Mouse (Mus musculus) kidney, postnatal 0 days (tissue): Measurements from ENCODE around the gene Xpo6. TPM values are rescaled to one million over a fixed set of nuclear protein-coding genes. Genes with fewer than 3 reads are reported as not detected.
A peak's percentile ranks its signal among the peaks of the same experiment; 100 is the strongest.

Experiments used
- ATAC-seq: fragments of 200-750 bp; cut with Nextera tagmentation; replicated peaks from 2 replicates; pipeline ENCODE4 v1.8.0; 2017; ENCODE audit warnings: low read depth, moderate number of reproducible peaks, moderate TSS enrichment, moderate library complexity; ENCODE audit not compliant: low FRiP score
- DNase-seq: peaks from one replicate; pipeline ENCODE4 v3.0.0-alpha.2; 2016; ENCODE audit warnings: low spot score
- H3K27ac ChIP-seq: fragments of 300-500 bp; sonication (generic); 2 replicates; pipeline ENCODE4 v1.5.1; 2014; ENCODE audit warnings: mild to moderate bottlenecking
- H3K27me3 ChIP-seq: fragments of 300-500 bp; sonication (generic); 2 replicates; pipeline ENCODE4 v1.6.1; 2014; ENCODE audit warnings: low read length, mixed read lengths; ENCODE audit not compliant: insufficient read depth
- H3K36me3 ChIP-seq: fragments of 300-500 bp; sonication (generic); 2 replicates; pipeline ENCODE4 v1.6.1; 2014; ENCODE audit warnings: low read length, mixed read lengths; ENCODE audit not compliant: insufficient read depth
- H3K4me1 ChIP-seq: fragments of 300-500 bp; sonication (generic); replicated peaks from 2 replicates; pipeline ENCODE4 v1.6.1; 2014; ENCODE audit warnings: antibody characterized with exemption, low read length, mixed read lengths; ENCODE audit not compliant: insufficient read depth
- H3K4me2 ChIP-seq: fragments of 300-500 bp; sonication (generic); 2 replicates; pipeline ENCODE4 v1.6.1; 2014; ENCODE audit warnings: mild to moderate bottlenecking, low read length, moderate library complexity, mixed read lengths
- H3K4me3 ChIP-seq: fragments of 300-500 bp; sonication (generic); replicated peaks from 2 replicates; pipeline ENCODE4 v1.5.1; 2014; ENCODE audit warnings: low read depth, low read length
- H3K9ac ChIP-seq: fragments of 300-500 bp; sonication (generic); 2 replicates; pipeline ENCODE4 v1.6.1; 2014; ENCODE audit warnings: low read depth, low read length
- H3K9me3 ChIP-seq: fragments of 300-500 bp; sonication (generic); replicated peaks from 2 replicates; pipeline ENCODE4 v1.6.1; 2016; ENCODE audit warnings: low read length, inconsistent platforms, mixed read lengths
- CTCF ChIP-seq: IDR thresholded peaks from 2 replicates; pipeline ENCODE4 v1.5.1; 2016; ENCODE audit warnings: antibody characterized with exemption, low read depth, mild to moderate bottlenecking, moderate library complexity
- WGBS: fragments of 180-500 bp; shearing (Covaris S2); extraction: QIAGEN DNeasy Blood & Tissue Kit; methylation state at CpG from one replicate; pipeline ENCODE4 v1.1.7; 2014; 5-methylcytosine and 5-hydroxymethylcytosine counted together
- polyA plus RNA-seq: library from polyadenylated mRNA; unstranded; fragments of >200 nt; fragmentation: Nextera tagmentation; extraction: Ambion mirVana; gene quantifications from 2 replicates; pipeline ENCODE4 v1.2.1, GENCODE M21; 2015

Gene Xpo6
- polyA plus RNA-seq, 1 experiment from 2014 or later: 31.5 TPM

GRCm38 (mm10) chr7:126082286-126082741 is 118.0 kb downstream of the Xpo6 start, which contains the start of gene Gsg1l:
Gene Gsg1l (minus strand): TSS chr7:126082411.
- H3K4me1 ChIP-seq: peaks cover 10% of the 10 kb centered on the region; the same call in 1 of the 2 replicates
- H3K27ac ChIP-seq: no peak within 1 kb of the TSS
- TF ChIP-seq CTCF: no peak
- peak within 1 kb of the TSS; percentile 52 for H3K4me3 ChIP-seq
- peak within 1 kb of the TSS; percentile 84 for H3K4me2 ChIP-seq
- WGBS: under 1% methylated on average over 49 of the region's 49 CpGs
- no peaks in the 10 kb centered on the region for H3K36me3 ChIP-seq
- ATAC-seq: no peak
- H3K9ac ChIP-seq: 0 out of 2 replicates have a peak within 1 kb of the TSS, but pooled peaks have one; percentile 23
- H3K27me3 ChIP-seq: peaks cover 40% of the 10 kb centered on the region
- DNase-seq: no peak
- no peaks in the 10 kb centered on the region for H3K9me3 ChIP-seq

- peak overlapping the region; percentile 52 for H3K4me3 ChIP-seq
- no peak for TF ChIP-seq CTCF
- H3K27ac ChIP-seq: no peak overlapping the region
- H3K4me2 ChIP-seq: peak overlapping the region; percentile 84
- DNase-seq (no peak), ATAC-seq (no peak)
- H3K9me3 ChIP-seq: no peaks in the 10 kb centered on the region
- peaks cover 10% of the 10 kb centered on the region; the same call in 1 of the 2 replicates for H3K4me1 ChIP-seq
- no peaks in the 10 kb centered on the region for H3K36me3 ChIP-seq
- 0 out of 2 replicates have a peak overlapping the region, but pooled peaks have one; percentile 23 for H3K9ac ChIP-seq
- peaks cover 40% of the 10 kb centered on the region for H3K27me3 ChIP-seq
- WGBS: under 1% methylated on average over 78 of the region's 80 CpGs
Observed at GRCm38 (mm10) chr7:126081727-126082285, 118.5 kb downstream of the Xpo6 start.

- 18% methylated on average over 16 of the region's 16 CpGs for WGBS
- ATAC-seq: no peak
- H3K4me1 ChIP-seq: peaks cover 10% of the 10 kb centered on the region; the same call in 1 of the 2 replicates
- no peaks in the 10 kb centered on the region for H3K36me3 ChIP-seq
- no peak for DNase-seq
- peak overlapping the region; percentile 84 for H3K4me2 ChIP-seq
- H3K9me3 ChIP-seq: no peaks in the 10 kb centered on the region
- no peak overlapping the region for H3K27ac ChIP-seq
- H3K9ac ChIP-seq: 0 out of 2 replicates have a peak overlapping the region, but pooled peaks have one; percentile 23
- H3K27me3 ChIP-seq: peaks cover 40% of the 10 kb centered on the region
- TF ChIP-seq CTCF: no peak
- peak overlapping the region; percentile 52 for H3K4me3 ChIP-seq
Observed at GRCm38 (mm10) chr7:126080949-126081654, 119.2 kb downstream of the Xpo6 start.

- no peak overlapping the region for H3K4me2 ChIP-seq
- TF ChIP-seq CTCF: no peak
- DNase-seq (no peak), ATAC-seq (no peak)
- no peaks in the 10 kb centered on the region for H3K9me3 ChIP-seq
- no peak overlapping the region for H3K27ac ChIP-seq
- H3K27me3 ChIP-seq: peaks cover 23% of the 10 kb centered on the region
- no peak overlapping the region for H3K4me3 ChIP-seq
- 95% methylated on average over 1 of the region's 1 CpGs for WGBS
- no peaks in the 10 kb centered on the region for H3K36me3 ChIP-seq
- H3K9ac ChIP-seq: no peak overlapping the region
- peaks cover 6% of the 10 kb centered on the region; the same call in 1 of the 2 replicates for H3K4me1 ChIP-seq
Observed at GRCm38 (mm10) chr7:126076935-126077334, 123.4 kb downstream of the Xpo6 start.

- no peaks in the 10 kb centered on the region for H3K4me1 ChIP-seq
- H3K9ac ChIP-seq: no peak overlapping the region
- H3K4me3 ChIP-seq: no peak overlapping the region
- DNase-seq: no peak
- H3K27ac ChIP-seq: no peak overlapping the region
- no peak for ATAC-seq
- no peaks in the 10 kb centered on the region for H3K36me3 ChIP-seq
- 0 out of 2 replicates have a peak, but pooled peaks cover 5% of the 10 kb centered on the region for H3K27me3 ChIP-seq
- 38% methylated on average over 9 of the region's 9 CpGs for WGBS
- no peak overlapping the region for H3K4me2 ChIP-seq
- no peaks in the 10 kb centered on the region for H3K9me3 ChIP-seq
- no peak for TF ChIP-seq CTCF
Observed at GRCm38 (mm10) chr7:126075058-126075457, 125.2 kb downstream of the Xpo6 start.

GRCm38 (mm10) chr7:126070321-126070720 is 130.0 kb downstream of the Xpo6 start:
- DNase-seq (no peak), ATAC-seq (no peak)
- no peak for TF ChIP-seq CTCF
- Histone ChIP-seq H3K36me3 (no peaks in the 10 kb centered on the region), H3K9me3 (no peaks in the 10 kb centered on the region), H3K27me3 (no peaks in the 10 kb centered on the region), H3K4me3 (no peak overlapping the region), H3K27ac (no peak overlapping the region), H3K4me2 (no peak overlapping the region), H3K4me1 (no peaks in the 10 kb centered on the region), H3K9ac (no peak overlapping the region)
- WGBS: 85% methylated on average over 4 of the region's 4 CpGs
